Mouse (Mus musculus) MEL (cell line): ENCODE results near the gene Slc38a5. TPM values are rescaled to one million over a fixed set of nuclear protein-coding genes. Genes with fewer than 3 reads are reported as not detected.

Experiments used
- polyA plus RNA-seq, 2 experiments: library from polyadenylated mRNA; stranded (reverse) in 1 of 2; unstranded in 1 of 2; fragments of >175 nt in 1 of 2; fragments of >200 nt in 1 of 2; gene quantifications; 2 replicates each; pipeline versions ENCODE4 v1.2.1 to v1.2.4; 2012; ENCODE audit warnings: low replicate concordance in 2 of 2, low read depth in 1 of 2; ENCODE audit not compliant: insufficient read length in 2 of 2, insufficient read depth in 1 of 2, missing spikeins in 1 of 2
- total RNA-seq: library from RNA; depleted of rRNA; stranded (reverse); fragments of 300-350 nt; gene quantifications from 2 replicates; pipeline ENCODE4 v1.2.3, GENCODE M21; 2012; rRNA removed

Gene Slc38a5
- total and polyA plus RNA-seq, 3 experiments, result 100 to 146 TPM; not detected in 1

Other genes with a start within 250 kb of the Slc38a5 start
- 103 and 104 TPM in 2 replicates for gene Suv39h1, start 196.4 kb upstream of the Slc38a5 start, total RNA-seq
- gene Suv39h1, start 196.4 kb upstream of the Slc38a5 start, polyA plus RNA-seq, result 100 to 1,000 TPM; 122 to 129 TPM
- gene Was, start 180.6 kb upstream of the Slc38a5 start, total RNA-seq, result 133 and 146 TPM in 2 replicates
- gene Was, start 180.6 kb upstream of the Slc38a5 start, polyA plus RNA-seq, result 100 to 1,000 TPM in 1 of 2 experiments, not detected in 1; 167 TPM
- gene Wdr13, start 138.2 kb upstream of the Slc38a5 start, total RNA-seq, result 23.8 and 29.6 TPM in 2 replicates
- 10 to 100 TPM in 1 of 2 experiments, not detected in 1; 46.8 TPM for gene Wdr13, start 138.2 kb upstream of the Slc38a5 start, polyA plus RNA-seq
- gene Rbm3, start 125.3 kb upstream of the Slc38a5 start, total RNA-seq, result 906 and 1,021 TPM in 2 replicates
- gene Rbm3, start 125.3 kb upstream of the Slc38a5 start, polyA plus RNA-seq, result 100 to 1,000 TPM in 1 of 2 experiments, not detected in 1; 750 TPM
- 8.0 and 10.1 TPM in 2 replicates for gene Tbc1d25, start 95.0 kb upstream of the Slc38a5 start, total RNA-seq
- gene Tbc1d25, start 95.0 kb upstream of the Slc38a5 start, polyA plus RNA-seq, result 10 to 100 TPM in 1 of 2 experiments, not detected in 1; 23.4 TPM
- gene Ebp, start 77.6 kb upstream of the Slc38a5 start, total RNA-seq, result 99.4 and 103 TPM in 2 replicates
- gene Ebp, start 77.6 kb upstream of the Slc38a5 start, polyA plus RNA-seq, result 100 to 1,000 TPM in 1 of 2 experiments, not detected in 1; 133 TPM
- gene Porcn, start 64.6 kb upstream of the Slc38a5 start, total RNA-seq, result 3.5 and 4.5 TPM in 2 replicates
- 10 to 100 TPM in 1 of 2 experiments, not detected in 1; 16.1 TPM for gene Porcn, start 64.6 kb upstream of the Slc38a5 start, polyA plus RNA-seq
- gene Ftsj1, start 18.7 kb upstream of the Slc38a5 start, total RNA-seq, result 47.2 and 51.8 TPM in 2 replicates
- 100 to 1,000 TPM in 1 of 2 experiments, not detected in 1; 124 TPM for gene Ftsj1, start 18.7 kb upstream of the Slc38a5 start, polyA plus RNA-seq
- gene Ssxb10, start 56.3 kb downstream of the Slc38a5 start, total RNA-seq, result not detected in 2 replicates
- not detected for gene Ssxb10, start 56.3 kb downstream of the Slc38a5 start, polyA plus RNA-seq
- not detected in 2 replicates for gene Ssxb9, start 95.8 kb downstream of the Slc38a5 start, total RNA-seq
- not detected for gene Ssxb9, start 95.8 kb downstream of the Slc38a5 start, polyA plus RNA-seq
- gene Ssxb1, start 142.2 kb downstream of the Slc38a5 start, total RNA-seq, result not detected in 2 replicates
- not detected for gene Ssxb1, start 142.2 kb downstream of the Slc38a5 start, polyA plus RNA-seq
- not detected in 2 replicates for gene Ssxb2, start 190.6 kb downstream of the Slc38a5 start, total RNA-seq
- gene Ssxb2, start 190.6 kb downstream of the Slc38a5 start, polyA plus RNA-seq, result not detected